Mouse (Mus musculus): Measurements from ENCODE around the gene Map3k19. TPM values are rescaled to one million over a fixed set of nuclear protein-coding genes. Genes with fewer than 3 reads are reported as not detected.

Map3k19 gene
- total RNA-seq, 2 experiments from 2014 or later, result 0.24 TPM; not detected in 1

DNA sequence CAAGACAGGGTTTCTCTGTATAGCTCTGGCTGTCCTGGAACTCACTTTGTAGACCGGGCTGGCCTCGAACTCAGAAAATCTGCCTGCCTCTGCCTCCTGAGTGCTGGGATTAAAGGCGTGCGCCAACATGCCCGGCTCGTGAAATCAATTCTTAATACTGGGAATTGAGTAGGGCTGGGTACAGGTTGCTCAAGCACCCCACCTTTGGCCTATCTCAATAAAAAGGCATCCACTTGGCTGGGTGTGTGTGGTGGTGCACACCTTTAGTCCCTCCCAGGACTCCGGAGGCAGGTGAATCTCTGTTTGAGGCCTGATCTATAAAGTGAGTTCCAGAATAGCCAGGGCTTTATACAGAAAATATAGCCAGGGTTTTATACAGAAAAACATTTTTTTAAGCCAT lies 46.2 kb downstream of the Map3k19 start:
- ATAC-seq (replicated peaks; ENCODE audit: low FRiP score, low TSS enrichment, poor library complexity, severe bottlenecking), result no peak

DNA sequence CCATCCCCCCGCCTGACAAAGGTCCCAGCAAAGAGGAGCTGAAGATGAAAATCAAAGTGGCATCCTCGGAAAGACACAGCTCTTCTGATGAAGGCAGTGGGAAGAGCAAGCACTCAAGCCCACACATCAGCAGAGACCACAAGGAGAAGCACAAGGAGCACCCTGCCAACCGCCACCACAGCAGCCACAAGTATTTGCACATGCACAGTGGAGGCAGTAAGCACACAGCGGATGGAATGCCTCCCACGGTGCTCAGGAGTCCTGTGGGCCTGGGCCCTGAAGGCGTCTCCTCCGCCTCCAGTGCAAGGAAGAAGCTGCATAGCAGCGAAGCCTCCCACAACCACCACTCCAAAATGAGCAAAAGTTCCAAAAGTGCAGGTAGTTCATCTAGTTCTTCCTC lies 51.9 kb downstream of the Map3k19 start:
- no peak for ATAC-seq (replicated peaks; ENCODE audit: low FRiP score, low TSS enrichment, poor library complexity, severe bottlenecking)

DNA sequence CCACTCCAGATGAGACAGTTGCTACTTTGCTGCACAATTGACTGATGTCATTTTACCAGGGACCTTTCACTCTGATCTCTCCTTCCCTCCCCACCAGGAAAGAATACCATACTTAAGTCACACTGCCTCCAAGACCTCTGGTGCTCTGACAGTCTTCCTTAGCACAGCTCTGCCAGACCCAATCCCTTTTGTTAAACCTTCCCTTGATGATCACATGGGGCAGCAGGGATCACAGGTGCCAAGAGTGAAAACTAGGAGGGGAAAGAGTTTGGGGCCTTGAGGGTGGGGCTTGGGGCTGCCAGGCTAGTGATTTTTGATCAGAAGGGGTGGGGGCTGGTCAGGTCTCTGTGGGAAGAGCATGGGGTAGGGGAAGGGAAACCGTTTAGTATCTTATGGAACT lies 58.1 kb downstream of the Map3k19 start:
- no peak for ATAC-seq (replicated peaks; ENCODE audit: low FRiP score, low TSS enrichment, poor library complexity, severe bottlenecking)

DNA sequence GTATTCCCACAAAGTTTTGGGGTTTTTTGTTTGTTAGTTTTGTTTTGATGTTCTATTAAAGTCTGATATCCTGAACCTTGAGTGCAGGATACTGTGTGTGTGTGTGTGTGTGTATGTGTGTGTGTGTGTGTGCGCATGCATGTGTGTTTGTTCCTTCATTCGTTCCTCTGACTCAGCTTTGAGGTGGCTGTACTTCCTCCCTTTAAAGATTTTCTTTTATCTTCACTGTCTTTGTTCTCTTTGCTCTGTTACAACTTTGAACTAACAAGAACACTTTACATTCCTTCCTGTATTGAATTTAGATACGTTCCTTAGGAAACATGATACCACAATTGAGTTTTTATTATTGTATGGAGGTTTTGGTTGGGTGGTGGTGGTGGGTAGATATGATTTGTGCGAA lies 58.5 kb downstream of the Map3k19 start:
- ATAC-seq (replicated peaks; ENCODE audit: low FRiP score, low TSS enrichment, poor library complexity, severe bottlenecking), result no peak

DNA sequence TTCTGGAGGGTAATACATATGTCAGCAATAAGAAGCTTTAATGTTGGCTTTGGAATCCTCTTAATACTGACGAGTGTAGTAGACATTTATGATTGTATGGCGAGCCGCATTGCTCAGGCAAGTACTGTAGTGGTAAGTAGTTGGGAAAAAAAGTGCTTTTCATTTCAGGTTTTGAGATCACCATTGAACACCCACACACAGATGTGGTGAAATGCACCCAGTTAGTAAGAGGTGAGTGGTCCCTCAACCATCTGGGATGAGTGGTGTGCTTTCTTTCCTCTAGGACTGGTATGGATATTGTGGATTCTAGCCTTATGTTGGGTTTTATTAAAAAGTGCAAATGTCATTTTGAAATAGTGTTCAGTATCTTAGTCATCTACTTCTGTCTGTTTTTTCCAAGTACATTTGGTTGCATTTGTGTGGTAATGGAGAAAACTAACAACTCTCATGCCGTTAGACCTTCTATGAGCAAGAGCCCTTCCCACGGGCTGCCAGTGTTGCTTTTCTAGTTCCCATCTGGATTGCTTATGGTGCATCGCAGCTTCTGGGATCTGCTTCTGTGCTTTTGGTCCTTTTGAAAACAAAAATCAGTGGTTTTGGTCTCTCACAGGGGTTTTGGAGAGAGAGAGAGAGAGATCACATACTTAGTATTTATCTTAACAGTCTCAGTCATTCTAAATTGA lies 59.6 kb downstream of the Map3k19 start:
- ATAC-seq (replicated peaks; ENCODE audit: low FRiP score, low TSS enrichment, poor library complexity, severe bottlenecking), result no peak

DNA sequence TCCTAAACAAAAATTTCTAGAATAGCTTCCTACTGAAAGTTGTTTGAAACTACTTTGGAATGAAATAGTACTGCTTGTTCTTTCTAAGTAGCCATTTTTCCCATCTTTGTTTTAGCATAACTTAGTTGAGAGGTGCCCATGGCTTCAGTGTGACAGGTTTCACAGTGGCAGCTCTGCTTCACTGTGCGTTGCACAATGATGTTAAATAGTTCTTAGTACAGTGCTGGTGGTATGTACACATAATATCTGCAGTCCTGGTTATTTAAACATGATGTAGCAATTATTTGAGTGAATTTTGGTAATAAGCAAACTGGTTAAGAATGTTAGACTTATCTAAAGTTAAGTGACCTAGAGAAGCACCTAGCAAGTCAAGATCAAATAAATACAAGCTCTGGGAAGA lies 61.4 kb downstream of the Map3k19 start:
- ATAC-seq (replicated peaks; ENCODE audit: low FRiP score, low TSS enrichment, poor library complexity, severe bottlenecking), result no peak

DNA sequence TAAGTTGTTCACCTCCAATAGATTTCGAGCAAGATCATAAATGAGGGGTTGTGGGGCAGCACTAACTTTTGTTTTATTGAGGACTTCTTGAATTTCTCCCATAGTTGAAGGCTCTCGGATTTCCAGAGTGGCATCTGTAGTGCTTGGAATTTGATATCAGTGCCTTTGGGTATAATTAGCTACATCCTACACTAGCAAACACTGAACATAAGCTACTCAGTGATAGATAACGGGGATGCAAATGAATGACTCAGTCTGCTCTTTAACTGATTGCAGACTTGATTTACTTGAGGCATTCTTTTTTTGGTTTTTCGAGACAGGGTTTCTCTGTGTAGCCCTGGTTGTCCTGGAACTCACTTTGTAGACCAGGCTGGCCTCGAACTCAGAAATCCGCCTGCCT lies 65.9 kb downstream of the Map3k19 start:
- no peak for ATAC-seq (replicated peaks; ENCODE audit: low FRiP score, low TSS enrichment, poor library complexity, severe bottlenecking)

DNA sequence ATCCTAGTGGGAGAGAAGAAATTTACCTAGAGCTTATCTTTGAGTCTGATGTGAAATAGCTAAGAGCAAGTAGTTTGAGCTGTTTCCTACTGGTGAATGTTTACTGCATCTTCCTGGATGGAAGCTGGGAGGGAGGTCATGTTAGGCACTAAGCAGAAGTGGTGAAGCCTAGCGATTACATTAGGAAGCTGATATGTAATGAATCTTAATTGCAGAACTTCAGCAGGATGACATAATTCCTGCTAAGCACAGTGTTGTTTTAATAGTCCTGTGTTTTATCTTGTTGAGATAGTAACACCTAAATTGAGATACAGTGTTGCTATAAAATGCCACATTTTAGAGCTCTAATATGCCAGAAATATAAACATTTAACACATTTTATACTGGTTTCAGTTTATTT lies 68.9 kb downstream of the Map3k19 start:
- ATAC-seq (replicated peaks; ENCODE audit: low FRiP score, low TSS enrichment, poor library complexity, severe bottlenecking), result no peak

DNA sequence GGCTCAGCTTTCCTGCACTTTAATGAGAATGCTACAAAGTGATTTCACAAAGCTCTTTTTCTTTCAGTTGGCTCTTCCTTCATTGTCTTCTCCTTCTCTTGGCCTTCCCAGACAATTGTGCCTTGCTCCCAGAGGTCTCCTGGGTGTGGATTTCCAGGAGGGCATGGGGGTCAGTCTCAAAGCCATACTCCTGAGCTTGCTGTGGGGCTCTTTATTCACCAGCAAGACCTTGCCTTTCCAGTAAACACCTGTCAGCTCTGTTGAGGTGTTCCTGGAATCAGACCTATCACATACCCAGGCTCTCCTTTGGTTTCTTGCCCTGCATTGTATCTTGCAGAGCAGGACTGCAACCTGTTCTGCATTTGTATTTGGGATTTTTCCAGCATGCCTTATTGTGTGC lies 71.0 kb downstream of the Map3k19 start:
- no peak for ATAC-seq (replicated peaks; ENCODE audit: low FRiP score, low TSS enrichment, poor library complexity, severe bottlenecking)

DNA sequence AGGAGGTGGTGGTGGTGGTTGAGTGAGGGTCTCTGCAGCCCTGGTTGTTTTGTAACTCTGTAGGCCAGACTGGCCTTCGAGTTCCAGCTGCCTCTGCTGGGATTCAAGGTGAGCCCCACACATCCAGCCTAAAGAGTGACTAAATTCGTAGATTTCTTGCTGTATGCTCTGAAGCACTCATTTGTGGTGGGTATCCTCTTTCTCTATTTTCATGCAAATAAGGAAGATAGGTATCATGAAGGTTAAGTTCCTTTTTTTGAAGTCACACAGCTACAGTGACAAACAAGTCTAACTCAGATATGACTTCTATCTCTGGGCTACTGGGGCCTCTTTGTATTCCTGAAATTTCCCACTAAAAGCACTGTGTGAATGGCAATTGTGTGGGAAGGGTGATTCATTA lies 74.0 kb downstream of the Map3k19 start:
- no peak for ATAC-seq (replicated peaks; ENCODE audit: low FRiP score, low TSS enrichment, poor library complexity, severe bottlenecking)

DNA sequence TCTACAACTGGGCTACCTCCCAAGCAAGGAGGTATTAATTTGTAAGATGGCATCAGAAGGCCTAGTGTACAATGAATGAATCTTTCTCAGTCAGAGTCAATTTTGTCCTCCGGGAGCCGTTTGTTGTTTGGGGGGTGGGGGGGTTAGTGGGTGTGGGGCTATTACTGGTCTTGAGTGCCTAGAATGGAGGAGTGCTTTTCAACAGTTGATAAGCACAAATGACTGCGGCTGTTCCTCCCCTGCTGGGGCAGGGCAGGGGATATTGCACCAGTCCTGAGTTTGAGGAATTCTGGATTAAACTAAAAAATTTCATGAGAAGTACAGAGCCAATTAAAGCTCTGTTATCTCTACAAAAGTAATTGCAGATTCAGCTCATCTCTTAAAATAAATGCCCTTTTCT lies 74.7 kb downstream of the Map3k19 start:
- peak; percentile 33; the same call in 1 of the 2 replicates for ATAC-seq (replicated peaks; ENCODE audit: low FRiP score, low TSS enrichment, poor library complexity, severe bottlenecking)

DNA sequence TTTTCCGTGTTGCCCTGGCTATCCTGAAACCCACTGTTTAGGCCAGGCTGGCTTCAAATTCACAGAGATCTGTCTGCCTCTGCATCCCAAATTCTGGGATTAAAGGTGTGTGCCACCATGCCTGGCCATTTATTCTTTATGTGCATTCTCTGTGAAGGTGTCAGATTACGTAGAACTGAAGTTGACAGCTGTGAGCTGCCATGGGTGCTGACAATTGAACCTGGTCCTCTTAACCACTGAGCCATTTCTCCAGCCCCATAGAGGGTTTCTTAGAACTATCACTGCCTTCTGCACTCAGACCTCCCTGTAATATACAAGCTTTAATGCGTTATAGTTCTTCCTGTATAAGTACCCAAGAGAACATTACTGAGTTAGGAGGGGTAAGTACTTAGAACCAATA lies 76.2 kb downstream of the Map3k19 start:
- ATAC-seq (replicated peaks; ENCODE audit: low FRiP score, low TSS enrichment, poor library complexity, severe bottlenecking), result no peak

DNA sequence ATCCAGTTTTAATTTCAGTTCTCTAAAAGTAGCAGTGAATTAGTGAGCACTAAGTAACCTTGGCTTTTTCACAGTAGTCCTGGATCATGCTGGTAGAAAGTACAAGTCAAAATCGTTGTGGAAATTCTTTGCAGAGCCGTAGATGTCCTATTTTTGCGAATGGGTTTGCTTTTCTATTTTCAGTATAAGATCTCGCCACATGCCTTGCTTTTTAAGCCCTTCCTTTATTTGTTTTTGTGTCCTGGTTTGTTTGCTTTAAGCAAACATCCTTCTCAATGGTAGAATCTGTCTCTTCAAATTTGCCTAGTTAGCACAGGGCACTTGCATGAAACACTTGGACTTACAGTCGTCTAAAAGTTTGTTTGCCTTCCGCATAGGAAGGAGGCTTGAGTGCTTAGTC lies 78.6 kb downstream of the Map3k19 start:
- ATAC-seq (replicated peaks; ENCODE audit: low FRiP score, low TSS enrichment, poor library complexity, severe bottlenecking), result no peak

DNA sequence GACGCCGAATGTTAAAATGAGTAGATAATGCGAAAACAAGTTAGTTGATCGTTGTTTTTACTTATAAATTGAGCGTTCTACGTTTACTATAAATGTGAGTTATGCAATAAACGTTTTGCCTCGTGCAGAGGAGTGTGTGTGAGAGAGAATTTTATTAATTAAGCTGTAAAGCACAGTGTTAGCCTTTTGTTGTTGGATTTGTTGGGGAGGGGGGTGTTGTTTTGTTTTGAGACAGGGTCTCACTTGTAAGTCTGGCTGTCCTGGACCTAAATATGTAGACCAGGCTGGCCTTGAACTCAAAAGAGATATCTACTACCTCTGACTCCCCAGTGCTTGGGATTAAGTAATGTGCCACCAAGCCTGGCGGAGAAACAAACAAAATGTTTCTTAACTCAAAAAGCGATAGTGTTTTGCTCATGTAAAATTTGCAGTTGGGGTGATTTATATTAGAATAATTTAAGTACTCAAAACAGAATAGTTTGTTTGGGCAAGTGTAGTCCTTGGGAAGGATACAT lies 79.6 kb downstream of the Map3k19 start:
- ATAC-seq (replicated peaks; ENCODE audit: low FRiP score, low TSS enrichment, poor library complexity, severe bottlenecking), result no peak

DNA sequence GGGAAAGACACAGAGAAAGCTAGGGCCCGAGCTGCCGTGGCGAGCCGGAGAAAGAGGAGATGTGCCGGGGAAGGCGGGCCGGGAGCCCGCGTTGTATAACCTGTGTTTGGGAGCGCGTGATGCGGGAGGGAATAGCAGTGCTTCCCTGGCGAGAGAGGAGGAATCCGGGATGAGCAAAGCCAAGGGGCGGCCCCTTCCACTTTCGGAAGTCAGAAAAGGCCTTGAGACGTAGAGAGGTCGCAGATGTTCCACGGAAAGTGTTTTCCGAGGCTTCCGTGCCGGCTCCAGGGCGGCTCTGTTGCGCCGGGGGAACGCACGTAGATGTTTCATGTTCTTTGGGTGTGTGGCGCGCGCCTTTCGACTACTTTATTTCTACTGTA lies 80.3 kb downstream of the Map3k19 start:
- ATAC-seq (replicated peaks; ENCODE audit: low FRiP score, low TSS enrichment, poor library complexity, severe bottlenecking), result peak; percentile 7

DNA sequence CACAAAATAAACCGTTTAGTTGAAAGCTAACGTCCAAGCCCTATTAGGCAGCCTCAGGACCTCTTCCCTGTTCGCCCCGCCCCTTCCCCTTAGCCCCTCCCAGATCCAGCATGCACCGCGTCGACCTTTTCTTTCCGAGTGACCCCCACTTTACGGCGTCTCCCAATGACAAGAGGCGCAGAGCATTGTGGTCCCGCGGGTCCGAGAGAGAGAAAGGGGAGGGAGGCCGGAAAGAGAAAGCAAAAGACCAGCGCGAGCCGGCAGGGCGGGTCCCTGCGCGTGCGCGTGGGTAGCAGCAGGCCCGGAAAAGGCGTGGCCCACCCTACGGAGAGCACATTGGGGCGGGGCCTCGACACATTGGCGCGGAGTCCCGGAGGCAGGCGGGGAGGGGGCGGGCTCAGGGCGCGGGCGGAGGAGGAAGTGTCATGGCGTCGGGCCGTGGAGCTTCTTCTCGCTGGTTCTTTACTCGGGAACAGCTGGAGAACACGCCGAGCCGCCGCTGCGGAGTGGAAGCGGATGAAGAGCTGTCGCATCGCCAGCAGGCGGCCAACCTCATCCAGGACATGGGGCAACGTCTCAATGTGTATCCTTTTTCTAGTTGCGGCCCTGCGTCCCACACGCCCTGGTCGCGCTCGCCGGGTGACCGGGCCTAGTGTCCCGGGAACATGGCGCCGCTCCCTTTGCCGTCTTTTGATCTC lies 80.9 kb downstream of the Map3k19 start, which contains the start of gene Ccnt2:
Gene Ccnt2 (plus strand): TSS at position 362 of the 698 bp plus-strand sequence.
- ATAC-seq (replicated peaks; ENCODE audit: low FRiP score, low TSS enrichment, poor library complexity, severe bottlenecking), result peak; percentile 97

DNA sequence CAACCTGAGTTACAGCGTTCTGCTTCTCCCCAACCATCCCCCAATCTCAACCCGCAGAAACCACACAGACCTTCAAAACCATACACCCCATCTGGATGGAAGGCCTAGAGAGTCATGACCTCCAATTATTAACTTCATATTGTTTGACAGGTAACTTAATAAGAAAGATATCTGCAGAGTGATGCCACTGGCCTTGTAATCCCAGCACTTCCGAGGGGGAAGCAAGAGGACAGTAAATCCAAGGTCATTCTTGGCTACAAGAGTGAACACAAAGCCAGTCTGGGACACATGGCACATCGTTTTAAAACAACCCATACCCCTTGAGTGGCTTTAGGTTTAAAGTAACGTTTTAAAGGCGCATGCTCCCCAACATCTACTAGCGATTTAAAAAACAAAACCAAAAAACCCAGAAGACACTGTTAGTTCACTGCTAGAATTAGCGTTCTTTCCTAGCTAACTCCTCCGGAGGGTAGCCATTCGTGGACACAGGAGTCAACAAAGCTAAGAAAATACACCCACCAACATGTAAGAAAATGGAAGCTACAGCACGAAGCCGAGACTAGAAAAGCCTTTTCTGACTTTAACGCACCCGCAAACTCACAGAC lies 81.5 kb downstream of the Map3k19 start:
- peak; percentile 17; the same call in 1 of the 2 replicates for ATAC-seq (replicated peaks; ENCODE audit: low FRiP score, low TSS enrichment, poor library complexity, severe bottlenecking)

DNA sequence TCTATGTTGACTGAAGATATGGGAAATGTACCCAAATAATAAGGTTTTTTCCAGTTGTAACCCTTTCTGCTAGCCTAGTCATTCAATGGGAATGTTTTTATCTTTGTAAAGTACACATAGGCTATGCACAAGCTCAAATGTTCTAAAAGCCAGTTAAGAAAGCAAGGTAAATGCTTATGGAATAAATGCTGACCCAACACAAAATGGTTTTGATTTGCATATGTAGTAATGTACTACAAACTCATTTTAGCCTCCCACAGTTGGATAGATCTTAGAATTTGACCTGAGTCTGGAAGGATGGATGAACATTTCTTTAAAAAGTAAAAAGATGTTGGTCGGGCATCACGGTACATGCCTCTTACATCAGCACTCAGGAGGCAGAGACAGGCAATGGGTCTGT lies 88.1 kb downstream of the Map3k19 start:
- ATAC-seq (replicated peaks; ENCODE audit: low FRiP score, low TSS enrichment, poor library complexity, severe bottlenecking), result no peak

DNA sequence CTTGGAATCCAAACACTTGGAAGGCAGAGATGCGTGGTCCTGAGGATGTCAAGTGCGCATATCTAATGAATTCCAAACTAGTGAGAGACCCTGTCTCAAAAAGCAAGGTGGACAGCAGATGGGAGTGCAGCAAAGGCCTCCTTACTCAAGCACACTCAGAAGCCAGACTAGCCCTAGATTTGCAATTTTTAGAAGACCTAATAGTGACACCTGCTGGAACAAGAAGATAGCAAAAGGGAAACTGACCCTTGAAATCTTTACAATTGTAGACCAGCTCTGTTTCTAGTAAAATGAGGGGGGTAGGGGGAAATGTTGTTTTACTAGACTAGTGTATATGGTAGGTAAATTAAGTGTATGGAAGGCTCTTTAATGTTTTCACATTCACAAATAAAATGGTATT lies 89.4 kb downstream of the Map3k19 start:
- peak; percentile 77 for ATAC-seq (replicated peaks; ENCODE audit: low FRiP score, low TSS enrichment, poor library complexity, severe bottlenecking)
